Mouse (Mus musculus): Measurements from ENCODE around the gene Dclk2.
A peak's percentile ranks its signal among the peaks of the same experiment; 100 is the strongest.

DNA sequence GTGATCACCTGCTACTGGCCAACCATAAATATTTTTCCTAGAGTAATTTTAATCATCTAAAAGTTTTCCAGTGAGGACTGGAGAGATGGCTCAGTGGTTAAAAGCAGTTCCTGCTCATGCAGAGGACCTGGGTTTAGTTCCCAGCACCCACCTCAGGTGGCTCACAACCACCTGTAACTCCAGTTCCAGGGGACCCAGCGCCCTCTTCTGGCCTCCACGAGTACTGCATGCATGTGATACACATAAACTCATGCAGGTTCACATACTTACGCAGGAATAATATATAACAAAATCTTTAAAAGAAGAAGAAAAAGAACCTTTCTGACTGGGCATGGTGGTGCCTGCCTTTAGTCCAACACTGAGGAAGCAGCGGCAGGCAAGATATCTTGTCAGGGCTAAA, 33.2 kb upstream of the Dclk2 start:
- TF ChIP-seq CTCF (IDR thresholded peaks at IDR 0.05; ENCODE audit: low read depth, low read length) (peak; percentile 17), EP300 (IDR thresholded peaks at IDR 0.05; ENCODE audit: insufficient read depth, low read depth, low read length) (no peak)
